Mouse (Mus musculus) heart, postnatal 0 days (tissue): Measurements from ENCODE around the gene Pacs2. TPM values are rescaled to one million over a fixed set of nuclear protein-coding genes. Genes with fewer than 3 reads are reported as not detected.

Experiments
- ATAC-seq: fragments of 200-750 bp; cut with Nextera tagmentation; 2 replicates; pipeline ENCODE4 v1.8.0; 2017; ENCODE audit warnings: low read depth, moderate number of reproducible peaks, moderate library complexity; ENCODE audit not compliant: insufficient read depth
- DNase-seq: peaks from one replicate; pipeline ENCODE4 v3.0.0-alpha.2; 2016; ENCODE audit warnings: low spot score
- H3K27ac ChIP-seq: fragments of 300-500 bp; sonication (generic); 2 replicates; pipeline ENCODE4 v1.5.1; 2014; ENCODE audit warnings: low read depth, mild to moderate bottlenecking
- H3K27me3 ChIP-seq: fragments of 300-500 bp; sonication (generic); 2 replicates; pipeline ENCODE4 v1.6.1; 2014; ENCODE audit warnings: low read length, mixed read lengths; ENCODE audit not compliant: control insufficient read depth, insufficient read depth
- H3K36me3 ChIP-seq: fragments of 300-500 bp; sonication (generic); replicated peaks from 2 replicates; pipeline ENCODE4 v1.6.1; 2014; ENCODE audit warnings: low read length, mixed read lengths; ENCODE audit not compliant: control insufficient read depth, insufficient read depth
- H3K4me1 ChIP-seq: fragments of 300-500 bp; sonication (generic); 2 replicates; pipeline ENCODE4 v1.6.1; 2014; ENCODE audit warnings: antibody characterized with exemption; ENCODE audit not compliant: control insufficient read depth, insufficient read depth
- H3K4me2 ChIP-seq: fragments of 300-500 bp; sonication (generic); 2 replicates; pipeline ENCODE4 v1.6.1; 2014; ENCODE audit warnings: low read depth, mild to moderate bottlenecking, low read length, moderate library complexity
- H3K4me3 ChIP-seq: fragments of 300-500 bp; sonication (generic); 2 replicates; pipeline ENCODE4 v1.5.1; 2014; ENCODE audit warnings: low read depth, low read length
- H3K9ac ChIP-seq: fragments of 300-500 bp; sonication (generic); replicated peaks from 2 replicates; pipeline ENCODE4 v1.6.1; 2014; ENCODE audit warnings: low read depth, low read length, mixed read lengths
- H3K9me3 ChIP-seq: fragments of 300-500 bp; sonication (generic); replicated peaks from 2 replicates; pipeline ENCODE4 v1.6.1; 2016; ENCODE audit warnings: low read length; ENCODE audit not compliant: control insufficient read depth
- CTCF ChIP-seq: IDR thresholded peaks from 2 replicates; pipeline ENCODE4 v1.5.1; 2016; ENCODE audit warnings: antibody characterized with exemption, control low read depth, low read depth
- EP300 ChIP-seq: IDR thresholded peaks from 2 replicates; pipeline ENCODE4 v1.6.1; 2016; ENCODE audit warnings: antibody characterized with exemption, low read depth
- WGBS: fragments of 180-500 bp; shearing (Covaris S2); extraction: QIAGEN DNeasy Blood & Tissue Kit; methylation state at CpG from one replicate; pipeline ENCODE4 v1.1.7; 2014; 5-methylcytosine and 5-hydroxymethylcytosine counted together
- polyA plus RNA-seq: library from polyadenylated mRNA; unstranded; fragments of >200 nt; fragmentation: Nextera tagmentation; extraction: Ambion mirVana; gene quantifications from 2 replicates; pipeline ENCODE4 v1.2.1, GENCODE M21; 2015
- total RNA-seq: library from RNA; depleted of rRNA; stranded (reverse); fragments of >200 nt; gene quantifications from 2 replicates; pipeline ENCODE4 v1.2.3, GENCODE M21; 2014; ENCODE audit warnings: low replicate concordance

Gene Pacs2
- total and polyA plus RNA-seq, 2 experiments from 2014 or later, result 5.1 to 38.5 TPM

DNA sequence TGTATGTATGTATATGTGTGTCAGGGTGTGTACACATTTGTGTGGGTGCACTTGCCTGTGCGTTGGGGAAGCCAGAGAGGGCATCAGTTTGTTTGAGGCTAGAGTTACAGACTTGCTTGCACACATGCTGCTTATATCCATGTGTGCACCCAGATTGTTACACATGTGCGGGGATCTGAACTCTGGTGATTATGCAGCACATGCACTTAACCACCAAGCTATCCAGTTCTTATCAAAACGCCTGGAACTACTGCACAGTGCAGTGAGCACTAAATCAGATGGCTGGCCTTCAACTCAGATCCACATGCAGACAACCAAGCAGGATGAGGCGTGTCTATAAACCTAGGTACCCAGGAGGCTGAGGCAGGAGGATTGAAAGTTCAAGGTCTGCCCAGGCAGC lies 22.7 kb downstream of the Pacs2 start:
- H3K4me1 ChIP-seq, result peaks cover 39% of the 10 kb centered on the region
- no peak overlapping the region for H3K27ac ChIP-seq
- no peak overlapping the region for H3K9ac ChIP-seq
- no peak for DNase-seq
- no peaks in the 10 kb centered on the region for H3K27me3 ChIP-seq
- WGBS, result 83% methylated on average over 4 of the region's 4 CpGs
- no peak for ATAC-seq
- no peaks in the 10 kb centered on the region for H3K9me3 ChIP-seq
- H3K4me3 ChIP-seq, result no peak overlapping the region
- no peaks in the 10 kb centered on the region for H3K36me3 ChIP-seq
- H3K4me2 ChIP-seq, result no peak overlapping the region
- no peak for TF ChIP-seq EP300

DNA sequence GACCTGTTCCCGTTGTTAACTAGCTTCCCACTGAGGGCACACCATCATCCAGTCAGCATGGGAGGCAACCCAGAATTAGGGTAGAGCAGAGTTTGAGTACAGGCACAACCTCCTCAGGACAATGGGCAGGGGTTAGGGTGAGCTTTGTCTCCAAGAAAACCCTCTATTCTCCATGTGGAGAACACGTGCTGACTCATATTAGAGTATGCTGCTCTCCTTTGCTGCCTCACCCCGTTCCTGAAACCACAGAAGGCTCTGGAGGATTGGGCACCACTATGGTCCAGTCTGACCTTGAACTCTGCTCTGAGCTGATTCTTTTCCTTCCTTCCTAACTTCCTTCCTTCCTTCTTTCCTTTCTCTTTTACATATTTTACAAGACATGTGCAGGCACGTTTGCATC lies 24.1 kb downstream of the Pacs2 start:
- Histone ChIP-seq H3K36me3 (no peaks in the 10 kb centered on the region), H3K27ac (no peak overlapping the region), H3K4me2 (no peak overlapping the region), H3K27me3 (no peaks in the 10 kb centered on the region), H3K4me1 (peaks cover 26% of the 10 kb centered on the region), H3K9ac (no peak overlapping the region), H3K9me3 (no peaks in the 10 kb centered on the region), H3K4me3 (no peak overlapping the region)
- DNase-seq (no peak), ATAC-seq (no peak)
- 84% methylated on average over 4 of the region's 4 CpGs for WGBS
- TF ChIP-seq EP300 (no peak), CTCF (no peak)

DNA sequence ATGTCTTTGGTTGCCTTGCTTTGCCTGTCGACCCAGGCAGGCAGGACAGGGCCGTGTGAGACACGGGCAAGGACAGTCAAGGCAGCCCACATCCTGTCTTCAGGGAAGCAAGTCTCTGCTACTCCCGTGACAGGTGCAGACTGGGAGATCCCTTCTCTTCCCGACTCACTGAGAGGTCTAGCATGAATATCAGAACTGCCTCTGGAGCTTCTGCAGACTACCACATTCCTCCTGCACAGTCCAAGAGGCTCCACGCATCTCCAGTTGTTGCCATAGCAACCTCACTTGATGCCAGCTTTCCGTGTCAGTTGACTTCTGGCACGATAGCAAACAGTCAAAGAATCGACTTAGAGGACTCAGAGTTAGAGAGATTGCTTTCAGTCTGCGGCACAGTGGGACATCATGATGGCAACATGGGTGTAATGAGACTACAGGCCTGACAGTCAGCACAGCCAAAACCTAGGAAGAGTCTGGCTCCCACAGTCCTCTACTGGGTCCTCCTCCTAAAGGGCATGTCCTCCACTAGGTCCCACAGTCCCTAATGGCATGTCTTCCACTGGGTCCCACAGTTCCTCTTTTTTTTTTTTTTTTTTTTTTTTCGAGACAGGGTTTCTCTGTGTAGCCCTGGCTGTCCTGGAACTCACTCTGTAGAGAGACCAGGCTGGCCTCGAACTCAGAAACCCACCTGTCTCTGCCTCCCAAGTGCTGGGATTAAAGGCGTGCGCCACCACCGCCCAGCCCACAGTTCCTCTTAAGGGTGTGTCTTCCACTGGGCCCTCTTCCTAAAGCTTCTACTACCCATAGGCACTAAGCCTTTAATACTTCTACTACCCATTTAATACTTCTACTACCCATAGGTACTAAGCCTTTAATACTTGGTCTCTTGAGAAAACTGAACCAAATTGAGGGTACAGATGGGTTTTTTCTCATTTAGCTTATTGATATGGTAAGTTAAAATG lies 27.5 kb downstream of the Pacs2 start:
- no peak overlapping the region for H3K4me2 ChIP-seq
- 47% methylated on average over 15 of the region's 15 CpGs for WGBS
- H3K4me3 ChIP-seq, result no peak overlapping the region
- TF ChIP-seq CTCF, result no peak
- no peak for TF ChIP-seq EP300
- DNase-seq (peak; percentile 48), ATAC-seq (peak; percentile 64; the same call in 1 of the 2 replicates)
- no peak overlapping the region for H3K9ac ChIP-seq
- H3K36me3 ChIP-seq, result peaks cover 8% of the 10 kb centered on the region; the same call in 1 of the 2 replicates
- no peak overlapping the region for H3K27ac ChIP-seq
- H3K9me3 ChIP-seq, result no peaks in the 10 kb centered on the region
- H3K27me3 ChIP-seq, result no peaks in the 10 kb centered on the region
- 0 out of 2 replicates have a peak, but pooled peaks cover 11% of the 10 kb centered on the region for H3K4me1 ChIP-seq

DNA sequence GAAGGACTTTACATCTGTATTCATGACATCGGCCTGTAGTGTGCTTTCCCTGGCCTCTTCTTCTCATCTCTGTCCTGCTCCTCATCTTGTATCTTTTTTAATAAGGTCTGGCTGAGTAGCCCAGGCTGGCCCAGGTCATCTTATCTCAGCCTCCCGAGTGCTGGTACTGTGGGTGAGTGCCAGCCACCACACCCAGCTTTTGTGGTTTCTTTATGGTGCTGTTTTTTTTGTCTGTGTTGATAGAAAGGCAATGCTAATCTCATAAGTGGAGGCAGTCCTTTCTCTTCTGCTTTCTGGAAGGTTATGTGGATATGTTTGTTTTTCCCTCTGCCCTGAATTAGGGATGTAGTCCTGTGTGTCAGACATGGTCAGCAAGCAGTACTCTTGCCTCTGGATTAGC lies 28.2 kb downstream of the Pacs2 start:
- no peak for TF ChIP-seq EP300
- no peak for TF ChIP-seq CTCF
- DNase-seq, result no peak
- Histone ChIP-seq H3K27ac (no peak overlapping the region), H3K27me3 (no peaks in the 10 kb centered on the region), H3K4me1 (0 out of 2 replicates have a peak, but pooled peaks cover 11% of the 10 kb centered on the region), H3K4me3 (no peak overlapping the region), H3K9me3 (no peaks in the 10 kb centered on the region), H3K9ac (no peak overlapping the region), H3K4me2 (no peak overlapping the region), H3K36me3 (peaks cover 16% of the 10 kb centered on the region)
- no peak for ATAC-seq
- 61% methylated on average over 2 of the region's 2 CpGs for WGBS

DNA sequence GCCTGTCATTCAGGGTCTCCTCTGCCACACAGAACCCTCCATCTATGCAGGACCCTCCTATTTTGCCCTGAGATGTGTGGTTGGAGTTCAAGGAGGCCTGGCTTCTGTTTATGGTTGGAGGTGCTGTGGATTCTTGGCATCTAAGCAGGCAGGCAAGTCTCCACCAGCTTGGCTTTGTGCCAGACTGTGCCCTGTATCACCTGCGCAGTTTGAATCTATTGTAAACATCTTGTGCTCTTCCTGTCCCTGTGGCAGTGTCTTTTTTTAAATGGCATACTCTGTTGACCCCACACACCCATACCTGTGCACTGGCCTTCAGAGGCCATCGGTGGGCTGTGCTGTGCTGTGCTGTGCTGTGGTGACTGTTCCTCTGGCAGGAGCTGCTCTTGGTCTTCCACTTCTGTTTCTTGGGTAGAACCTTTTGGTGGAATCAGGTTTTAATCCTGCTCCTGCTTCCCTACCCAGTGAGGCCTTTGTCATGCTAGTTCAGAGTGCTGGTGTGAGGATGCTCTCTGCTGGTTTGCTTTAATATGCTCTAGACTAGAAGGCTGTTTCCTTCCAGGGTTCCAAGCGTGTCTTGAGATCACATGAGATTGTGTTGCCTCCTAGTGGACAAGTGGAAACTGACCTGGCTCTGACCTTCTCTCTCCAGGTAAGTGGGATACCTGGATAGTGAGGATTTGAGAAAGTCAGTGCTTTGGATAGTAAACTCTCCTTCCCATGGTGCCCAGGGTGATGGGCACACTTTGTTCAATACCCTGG lies 30.8 kb downstream of the Pacs2 start:
- 0 out of 2 replicates have a peak, but pooled peaks cover 11% of the 10 kb centered on the region for H3K4me1 ChIP-seq
- no peak overlapping the region for H3K27ac ChIP-seq
- TF ChIP-seq CTCF, result peak; percentile 17; the same call in 1 of the 2 replicates
- no peak for TF ChIP-seq EP300
- H3K4me2 ChIP-seq, result no peak overlapping the region
- no peak overlapping the region for H3K4me3 ChIP-seq
- WGBS, result 84% methylated on average over 3 of the region's 3 CpGs
- no peaks in the 10 kb centered on the region for H3K9me3 ChIP-seq
- DNase-seq (no peak), ATAC-seq (no peak)
- no peaks in the 10 kb centered on the region for H3K27me3 ChIP-seq
- H3K9ac ChIP-seq, result no peak overlapping the region
- peaks cover 30% of the 10 kb centered on the region for H3K36me3 ChIP-seq
